Mouse (Mus musculus) naive thymus-derived CD4-positive, alpha-beta T cell, adult 5 months (primary cell): ENCODE results near the gene Grm7. TPM values are rescaled to one million over a fixed set of nuclear protein-coding genes. Genes with fewer than 3 reads are reported as not detected.

Experiments
- polyA plus RNA-seq: library from polyadenylated mRNA; unstranded; fragments of 100-300 nt; shearing (Covaris generic); gene quantifications from one replicate; pipeline ENCODE4 v1.2.1, GENCODE M21; 2017

The Grm7 gene
- not detected for polyA plus RNA-seq

GRCm38 (mm10) chr6:110645411-110646361 is at the start of gene Grm7:
TSS of gene Grm7 (plus strand) at chr6:110645581.

